Mouse (Mus musculus) liver, adult (tissue): ENCODE measurements around the gene Nccrp1.

ENCODE experiments used
- GATA4 ChIP-seq: IDR thresholded peaks from 2 replicates; pipeline ENCODE4 v1.6.1; 2014; ENCODE audit warnings: mild to moderate bottlenecking, low read length; ENCODE audit not compliant: insufficient replicate concordance

Nccrp1 gene

GRCm38 (mm10) chr7:28576271-28576914 lies 29.3 kb upstream of the Nccrp1 start:
- TF ChIP-seq GATA4 = no peak

- TF ChIP-seq GATA4 = no peak
Observed at GRCm38 (mm10) chr7:28575597-28575996, 28.5 kb upstream of the Nccrp1 start.

GRCm38 (mm10) chr7:28573236-28573635 lies 26.2 kb upstream of the Nccrp1 start:
- TF ChIP-seq GATA4 = no peak

- TF ChIP-seq GATA4 = no peak
Observed at GRCm38 (mm10) chr7:28572689-28573088, 25.6 kb upstream of the Nccrp1 start.

GRCm38 (mm10) chr7:28570982-28571682 lies 24.1 kb upstream of the Nccrp1 start:
- TF ChIP-seq GATA4 = no peak

GRCm38 (mm10) chr7:28570291-28570981 lies 23.4 kb upstream of the Nccrp1 start:
- TF ChIP-seq GATA4 = no peak

GRCm38 (mm10) chr7:28568253-28568652 lies 21.2 kb upstream of the Nccrp1 start:
- TF ChIP-seq GATA4 = no peak

- TF ChIP-seq GATA4 = no peak
Observed at GRCm38 (mm10) chr7:28567539-28567938, 20.5 kb upstream of the Nccrp1 start.

GRCm38 (mm10) chr7:28565407-28565806 lies 18.4 kb upstream of the Nccrp1 start:
- TF ChIP-seq GATA4 = no peak

- no peak for TF ChIP-seq GATA4
Observed at GRCm38 (mm10) chr7:28562951-28563350, 15.9 kb upstream of the Nccrp1 start.

GRCm38 (mm10) chr7:28562371-28562770 lies 15.3 kb upstream of the Nccrp1 start:
- no peak for TF ChIP-seq GATA4

GRCm38 (mm10) chr7:28561967-28562366 lies 14.9 kb upstream of the Nccrp1 start:
- no peak for TF ChIP-seq GATA4

- TF ChIP-seq GATA4 = no peak
Observed at GRCm38 (mm10) chr7:28560856-28561255, 13.8 kb upstream of the Nccrp1 start.

- TF ChIP-seq GATA4 = no peak
Observed at GRCm38 (mm10) chr7:28558486-28558885, 11.4 kb upstream of the Nccrp1 start.

- no peak for TF ChIP-seq GATA4
Observed at GRCm38 (mm10) chr7:28557708-28558107, 10.7 kb upstream of the Nccrp1 start.

GRCm38 (mm10) chr7:28557069-28557468 lies 10.0 kb upstream of the Nccrp1 start:
- no peak for TF ChIP-seq GATA4
